Mouse (Mus musculus) hindbrain, embryonic 14.5 days (tissue): Measurements from ENCODE around the gene Kdm5b. TPM values are rescaled to one million over a fixed set of nuclear protein-coding genes. Genes with fewer than 3 reads are reported as not detected.

Source experiments
- ATAC-seq: fragments of 200-750 bp; cut with Nextera tagmentation; 2 replicates; pipeline ENCODE4 v1.8.0; 2017; ENCODE audit warnings: moderate number of reproducible peaks, mild to moderate bottlenecking, moderate TSS enrichment, moderate library complexity; ENCODE audit not compliant: low FRiP score
- DNase-seq: peaks from one replicate; pipeline ENCODE4 v3.0.0-alpha.2; 2015; ENCODE audit warnings: low spot score
- H3K27ac ChIP-seq: fragments of 300-500 bp; sonication (generic); 2 replicates; pipeline ENCODE4 v1.5.1; 2014; ENCODE audit warnings: mild to moderate bottlenecking, moderate library complexity
- H3K27me3 ChIP-seq: fragments of 300-500 bp; sonication (generic); 2 replicates; pipeline ENCODE4 v1.6.1; 2014; ENCODE audit warnings: mild to moderate bottlenecking, low read length, mixed read lengths; ENCODE audit not compliant: control insufficient read depth, insufficient read depth
- H3K36me3 ChIP-seq: fragments of 300-500 bp; sonication (generic); replicated peaks from 2 replicates; pipeline ENCODE4 v1.6.1; 2014; ENCODE audit not compliant: control insufficient read depth, insufficient read depth
- H3K4me1 ChIP-seq: fragments of 300-500 bp; sonication (generic); replicated peaks from 2 replicates; pipeline ENCODE4 v1.6.1; 2014; ENCODE audit warnings: antibody characterized with exemption, low read length, mixed read lengths; ENCODE audit not compliant: control insufficient read depth, insufficient read depth
- H3K4me2 ChIP-seq: fragments of 300-500 bp; sonication (generic); replicated peaks from 2 replicates; pipeline ENCODE4 v1.6.1; 2014; ENCODE audit warnings: mild to moderate bottlenecking, moderate library complexity
- H3K4me3 ChIP-seq: fragments of 300-500 bp; sonication (generic); replicated peaks from 2 replicates; pipeline ENCODE4 v1.5.1; 2014; ENCODE audit warnings: mild to moderate bottlenecking, low read length
- H3K9ac ChIP-seq: fragments of 300-500 bp; sonication (generic); 2 replicates; pipeline ENCODE4 v1.6.1; 2014
- H3K9me3 ChIP-seq: fragments of 300-500 bp; sonication (generic); 2 replicates; pipeline ENCODE4 v1.6.1; 2016; ENCODE audit warnings: low read length; ENCODE audit not compliant: control insufficient read depth
- WGBS: fragments of 180-500 bp; shearing (Covaris S2); extraction: QIAGEN DNeasy Blood & Tissue Kit; methylation state at CpG from one replicate; pipeline ENCODE4 v1.1.7; 2014; 5-methylcytosine and 5-hydroxymethylcytosine counted together
- polyA plus RNA-seq: library from polyadenylated mRNA; unstranded; fragments of >200 nt; fragmentation: Nextera tagmentation; extraction: Ambion mirVana; gene quantifications from 2 replicates; pipeline ENCODE4 v1.2.1, GENCODE M21; 2014

Gene Kdm5b
- polyA plus RNA-seq, 1 experiment from 2014 or later, result 83.0 TPM

- no peak overlapping the region for H3K4me2 ChIP-seq
- H3K9ac ChIP-seq, result no peak overlapping the region
- peaks cover 20% of the 10 kb centered on the region for H3K4me1 ChIP-seq
- no peak for ATAC-seq
- no peaks in the 10 kb centered on the region for H3K27me3 ChIP-seq
- H3K4me3 ChIP-seq, result no peak overlapping the region
- WGBS, result 94% methylated on average over 9 of the region's 9 CpGs
- no peak overlapping the region for H3K27ac ChIP-seq
- DNase-seq, result no peak
- no peaks in the 10 kb centered on the region for H3K9me3 ChIP-seq
- no peaks in the 10 kb centered on the region for H3K36me3 ChIP-seq
These were observed 10.2 kb downstream of the Kdm5b start for GRCm38 (mm10) chr1:134570171-134570570.

GRCm38 (mm10) chr1:134570631-134571030 lies 10.7 kb downstream of the Kdm5b start:
- Histone ChIP-seq H3K27me3 (no peaks in the 10 kb centered on the region), H3K36me3 (no peaks in the 10 kb centered on the region), H3K27ac (no peak overlapping the region), H3K9me3 (no peaks in the 10 kb centered on the region), H3K4me1 (peaks cover 17% of the 10 kb centered on the region), H3K9ac (no peak overlapping the region), H3K4me2 (no peak overlapping the region), H3K4me3 (no peak overlapping the region)
- no peak for DNase-seq
- no peak for ATAC-seq
- WGBS, result 53% methylated on average over 3 of the region's 3 CpGs

GRCm38 (mm10) chr1:134573300-134573931 lies 13.4 kb downstream of the Kdm5b start:
- WGBS, result 81% methylated on average over 1 of the region's 1 CpGs
- no peak overlapping the region for H3K27ac ChIP-seq
- no peaks in the 10 kb centered on the region for H3K36me3 ChIP-seq
- DNase-seq (no peak), ATAC-seq (no peak)
- no peak overlapping the region for H3K9ac ChIP-seq
- H3K4me2 ChIP-seq, result no peak overlapping the region
- H3K4me3 ChIP-seq, result no peak overlapping the region
- H3K27me3 ChIP-seq, result no peaks in the 10 kb centered on the region
- H3K4me1 ChIP-seq, result peaks cover 16% of the 10 kb centered on the region
- H3K9me3 ChIP-seq, result no peaks in the 10 kb centered on the region

GRCm38 (mm10) chr1:134573932-134574315 lies 14.0 kb downstream of the Kdm5b start:
- Histone ChIP-seq H3K9ac (no peak overlapping the region), H3K27ac (no peak overlapping the region), H3K9me3 (no peaks in the 10 kb centered on the region), H3K4me1 (peaks cover 13% of the 10 kb centered on the region), H3K4me2 (no peak overlapping the region), H3K4me3 (no peak overlapping the region), H3K36me3 (no peaks in the 10 kb centered on the region), H3K27me3 (no peaks in the 10 kb centered on the region)
- DNase-seq (no peak), ATAC-seq (no peak)
- 81% methylated on average over 5 of the region's 5 CpGs for WGBS

GRCm38 (mm10) chr1:134577384-134578120 lies 17.6 kb downstream of the Kdm5b start:
- H3K4me1 ChIP-seq, result no peaks in the 10 kb centered on the region
- no peaks in the 10 kb centered on the region for H3K36me3 ChIP-seq
- no peak overlapping the region for H3K9ac ChIP-seq
- no peak for ATAC-seq
- H3K9me3 ChIP-seq, result no peaks in the 10 kb centered on the region
- WGBS, result 87% methylated on average over 6 of the region's 6 CpGs
- no peak overlapping the region for H3K4me3 ChIP-seq
- H3K27ac ChIP-seq, result no peak overlapping the region
- H3K4me2 ChIP-seq, result no peak overlapping the region
- DNase-seq, result no peak
- no peaks in the 10 kb centered on the region for H3K27me3 ChIP-seq

GRCm38 (mm10) chr1:134580796-134581195 lies 20.8 kb downstream of the Kdm5b start:
- no peak overlapping the region for H3K4me3 ChIP-seq
- H3K4me2 ChIP-seq, result no peak overlapping the region
- DNase-seq (no peak), ATAC-seq (no peak)
- WGBS, result 97% methylated on average over 2 of the region's 2 CpGs
- H3K27ac ChIP-seq, result no peak overlapping the region
- H3K9ac ChIP-seq, result no peak overlapping the region
- no peaks in the 10 kb centered on the region for H3K27me3 ChIP-seq
- H3K9me3 ChIP-seq, result no peaks in the 10 kb centered on the region
- H3K36me3 ChIP-seq, result peaks cover 14% of the 10 kb centered on the region
- H3K4me1 ChIP-seq, result no peaks in the 10 kb centered on the region

GRCm38 (mm10) chr1:134583560-134583959 lies 23.6 kb downstream of the Kdm5b start:
- no peak overlapping the region for H3K4me3 ChIP-seq
- 77% methylated on average over 3 of the region's 3 CpGs for WGBS
- H3K9me3 ChIP-seq, result no peaks in the 10 kb centered on the region
- no peak overlapping the region for H3K4me2 ChIP-seq
- peaks cover 39% of the 10 kb centered on the region for H3K36me3 ChIP-seq
- H3K4me1 ChIP-seq, result no peaks in the 10 kb centered on the region
- no peaks in the 10 kb centered on the region for H3K27me3 ChIP-seq
- DNase-seq, result no peak
- no peak overlapping the region for H3K27ac ChIP-seq
- no peak for ATAC-seq
- no peak overlapping the region for H3K9ac ChIP-seq

- H3K4me3 ChIP-seq, result no peak overlapping the region
- no peaks in the 10 kb centered on the region for H3K27me3 ChIP-seq
- DNase-seq (no peak), ATAC-seq (no peak)
- no peak overlapping the region for H3K4me2 ChIP-seq
- no peaks in the 10 kb centered on the region for H3K4me1 ChIP-seq
- no peaks in the 10 kb centered on the region for H3K9me3 ChIP-seq
- no peak overlapping the region for H3K27ac ChIP-seq
- no peak overlapping the region for H3K9ac ChIP-seq
- peaks cover 88% of the 10 kb centered on the region for H3K36me3 ChIP-seq
These were observed 29.7 kb downstream of the Kdm5b start for GRCm38 (mm10) chr1:134589676-134590075.

GRCm38 (mm10) chr1:134591773-134592172 lies 31.8 kb downstream of the Kdm5b start:
- H3K4me3 ChIP-seq, result no peak overlapping the region
- ATAC-seq (no peak), DNase-seq (no peak)
- no peaks in the 10 kb centered on the region for H3K27me3 ChIP-seq
- no peak overlapping the region for H3K4me2 ChIP-seq
- H3K36me3 ChIP-seq, result peaks cover 88% of the 10 kb centered on the region
- 90% methylated on average over 2 of the region's 2 CpGs for WGBS
- H3K9me3 ChIP-seq, result no peaks in the 10 kb centered on the region
- no peak overlapping the region for H3K9ac ChIP-seq
- H3K27ac ChIP-seq, result no peak overlapping the region
- no peaks in the 10 kb centered on the region for H3K4me1 ChIP-seq
